Comparison of ENCODE assay signal across 8 mouse cellular contexts in genomic region chr11:96823471-96823837, GRCm38 (mm10). TPM values are rescaled to one million over a fixed set of nuclear protein-coding genes. Genes with fewer than 3 reads are reported as not detected.
DNase-seq lines count a peak whose midpoint lies in the region; ATAC-seq and TF ChIP-seq lines count a peak whose summit lies in the region.

No protein-coding gene starts in this region.

- H3K36me3 ChIP-seq in liver, adult 2 months (ENCODE audit: control insufficient read depth, insufficient read depth, low read length) = peaks cover 33% of the 10 kb centered on the region
- H3K36me3 ChIP-seq in hindbrain, embryonic 12.5 days = peaks cover 54% of the 10 kb centered on the region
- H3K36me3 ChIP-seq in midbrain, embryonic 14.5 days (ENCODE audit: control insufficient read depth, insufficient read depth, low read length) = peaks cover 68% of the 10 kb centered on the region

- peaks cover 43% of the 10 kb centered on the region for H3K4me1 ChIP-seq in liver, adult 2 months (ENCODE audit: control insufficient read depth, insufficient read depth, low read length)
- H3K4me1 ChIP-seq in cortical plate, adult 2 months (ENCODE audit: control insufficient read depth, insufficient read depth, low read length) = peaks cover 10% of the 10 kb centered on the region
- H3K4me1 ChIP-seq in hindbrain, embryonic 12.5 days = peaks cover 59% of the 10 kb centered on the region
- peaks cover 52% of the 10 kb centered on the region for H3K4me1 ChIP-seq in midbrain, embryonic 14.5 days (ENCODE audit: control insufficient read depth, insufficient read depth, low read length)

- WGBS in liver, adult 2 months = 12% methylated on average over 13 of the region's 13 CpGs
- 6% methylated on average over 13 of the region's 13 CpGs for WGBS in hindbrain, embryonic 12.5 days
- 5% methylated on average over 13 of the region's 13 CpGs for WGBS in midbrain, embryonic 14.5 days

- H3K9ac ChIP-seq in liver, adult 2 months (ENCODE audit: low read depth, low read length) = peak overlapping the region; percentile 64
- H3K9ac ChIP-seq in hindbrain, embryonic 12.5 days = peak overlapping the region; percentile 71
- peak overlapping the region; percentile 62 for H3K9ac ChIP-seq in midbrain, embryonic 14.5 days (replicated peaks; ENCODE audit: low read length)

- no peaks in the 10 kb centered on the region for H3K9me3 ChIP-seq in hindbrain, embryonic 12.5 days (replicated peaks)
- no peaks in the 10 kb centered on the region for H3K9me3 ChIP-seq in midbrain, embryonic 14.5 days (ENCODE audit: control insufficient read depth, low read length)

- peak; percentile 48 for ATAC-seq in hindbrain, embryonic 12.5 days (ENCODE audit: low FRiP score)
- ATAC-seq in midbrain, embryonic 14.5 days (ENCODE audit: low FRiP score, low TSS enrichment) = peak; percentile 39

- H3K4me2 ChIP-seq in hindbrain, embryonic 12.5 days (replicated peaks) = peak overlapping the region; percentile 88
- H3K4me2 ChIP-seq in midbrain, embryonic 14.5 days (ENCODE audit: low read length) = peak overlapping the region; percentile 97

- peak overlapping the region; percentile 74; the same call in 1 of the 2 replicates for H3K4me3 ChIP-seq in liver, adult 2 months (ENCODE audit: insufficient read depth, low read depth, low read length)
- H3K4me3 ChIP-seq in cortical plate, adult 2 months (ENCODE audit: insufficient read depth, low read length) = peak overlapping the region; percentile 58
- peak overlapping the region; percentile 48 for H3K4me3 ChIP-seq in hindbrain, embryonic 12.5 days
- peak overlapping the region; percentile 51 for H3K4me3 ChIP-seq in midbrain, embryonic 14.5 days (replicated peaks; ENCODE audit: low read depth, low read length)

- DNase-seq in liver, adult 2 months (ENCODE audit: extremely low read depth, low read depth, low spot score) = no peak
- no peak for DNase-seq in liver
- no peak for DNase-seq in midbrain, embryonic 14.5 days
- DNase-seq in gastrocnemius, adult 18-20 months (ENCODE audit: low spot score) = no peak
- no peak for DNase-seq in T-cell, adult 2 months (ENCODE audit: low spot score)
- DNase-seq in urinary bladder, postnatal 4 days (ENCODE audit: low spot score in 2 of 2) = no peak

- H3K27ac ChIP-seq in liver, adult 2 months (replicated peaks; ENCODE audit: insufficient read depth, low read depth, low read length) = peak overlapping the region; percentile 32; the same call in 1 of the 2 replicates
- H3K27ac ChIP-seq in cortical plate, adult 2 months (ENCODE audit: insufficient read depth, low read length) = peak overlapping the region; percentile 84
- H3K27ac ChIP-seq in hindbrain, embryonic 12.5 days = peak overlapping the region; percentile 96
- H3K27ac ChIP-seq in midbrain, embryonic 14.5 days (replicated peaks; ENCODE audit: low read depth, low read length) = peak overlapping the region; percentile 84

- H3K79me2 ChIP-seq in liver, adult 2 months (ENCODE audit: control insufficient read depth, insufficient read depth, low read length) = peaks cover 45% of the 10 kb centered on the region

- no peak for TF ChIP-seq CTCF in liver, adult 2 months (IDR thresholded peaks at IDR 0.05; ENCODE audit: low read depth, low read length)
- TF ChIP-seq CTCF in cortical plate, adult 2 months (IDR thresholded peaks at IDR 0.05; ENCODE audit: extremely low read depth, insufficient read depth, low read length) = no peak

- no peaks in the 10 kb centered on the region for H3K27me3 ChIP-seq in liver, adult 2 months (ENCODE audit: control insufficient read depth, insufficient read depth, low read length)
- no peaks in the 10 kb centered on the region for H3K27me3 ChIP-seq in hindbrain, embryonic 12.5 days
- H3K27me3 ChIP-seq in midbrain, embryonic 14.5 days (ENCODE audit: control insufficient read depth, insufficient read depth, low read length) = no peaks in the 10 kb centered on the region

- no peak for TF ChIP-seq POLR2A in liver, adult 2 months (IDR thresholded peaks at IDR 0.05; ENCODE audit: extremely low read depth, insufficient read depth, low read length)
- TF ChIP-seq POLR2A in cortical plate, adult 2 months (IDR thresholded peaks at IDR 0.05; ENCODE audit: extremely low read depth, insufficient read depth, low read length) = no peak

RNA-seq across cellular contexts. Expression of gene Nfe2l1, which starts 6.3 kb away (rescaled TPM):
- total RNA-seq in liver, adult 2 months (2014; rRNA removed) = 41.3 and 45.0 TPM in 2 replicates
- 106 and 107 TPM in 2 replicates for polyA plus RNA-seq in liver, adult 2 months (2012; rRNA removed)
- 202 and 207 TPM in 2 replicates for polyA plus RNA-seq in cortical plate, adult 2 months (2012; rRNA removed)
- 82.8 and 88.2 TPM in 2 replicates for polyA plus RNA-seq in hindbrain, embryonic 12.5 days (2016; fragmentation: Nextera tagmentation; extraction: Ambion mirVana)
- 40.1 and 46.3 TPM in 2 replicates for polyA plus RNA-seq in midbrain, embryonic 14.5 days (2014; fragmentation: Nextera tagmentation; extraction: Ambion mirVana)
- total RNA-seq in gastrocnemius, adult 18-20 months (2021) = 100 to 1,000 TPM; 460 to 570 TPM

RNA-seq across cellular contexts. Expression of gene Copz2, which starts 26.2 kb away (rescaled TPM):
- 17.2 and 20.7 TPM in 2 replicates for total RNA-seq in liver, adult 2 months (2014; rRNA removed)
- 43.5 and 48.2 TPM in 2 replicates for polyA plus RNA-seq in liver, adult 2 months (2012; rRNA removed)
- 14.2 and 14.7 TPM in 2 replicates for polyA plus RNA-seq in cortical plate, adult 2 months (2012; rRNA removed)
- polyA plus RNA-seq in hindbrain, embryonic 12.5 days (2016; fragmentation: Nextera tagmentation; extraction: Ambion mirVana) = 56.5 and 60.7 TPM in 2 replicates
- 6.5 and 16.0 TPM in 2 replicates for polyA plus RNA-seq in midbrain, embryonic 14.5 days (2014; fragmentation: Nextera tagmentation; extraction: Ambion mirVana)
- 10 to 100 TPM; 26.7 to 27.7 TPM for total RNA-seq in gastrocnemius, adult 18-20 months (2021)

RNA-seq across cellular contexts. Expression of gene Cbx1, which starts 34.5 kb away (rescaled TPM):
- total RNA-seq in liver, adult 2 months (2014; rRNA removed) = 16.0 and 16.8 TPM in 2 replicates
- polyA plus RNA-seq in liver, adult 2 months (2012; rRNA removed) = 9.2 and 9.7 TPM in 2 replicates
- 27.1 and 30.1 TPM in 2 replicates for polyA plus RNA-seq in cortical plate, adult 2 months (2012; rRNA removed)
- polyA plus RNA-seq in hindbrain, embryonic 12.5 days (2016; fragmentation: Nextera tagmentation; extraction: Ambion mirVana) = 136 TPM in 2 replicates
- 73.9 and 76.4 TPM in 2 replicates for polyA plus RNA-seq in midbrain, embryonic 14.5 days (2014; fragmentation: Nextera tagmentation; extraction: Ambion mirVana)
- 10 to 100 TPM; 34.2 to 36.1 TPM for total RNA-seq in gastrocnemius, adult 18-20 months (2021)

RNA-seq across cellular contexts. Expression of gene Snx11, which starts 46.1 kb away (rescaled TPM):
- 6.3 and 7.5 TPM in 2 replicates for total RNA-seq in liver, adult 2 months (2014; rRNA removed)
- 7.8 and 8.1 TPM in 2 replicates for polyA plus RNA-seq in liver, adult 2 months (2012; rRNA removed)
- polyA plus RNA-seq in cortical plate, adult 2 months (2012; rRNA removed) = 42.9 and 46.0 TPM in 2 replicates
- 40.5 and 45.1 TPM in 2 replicates for polyA plus RNA-seq in hindbrain, embryonic 12.5 days (2016; fragmentation: Nextera tagmentation; extraction: Ambion mirVana)
- 25.8 and 29.6 TPM in 2 replicates for polyA plus RNA-seq in midbrain, embryonic 14.5 days (2014; fragmentation: Nextera tagmentation; extraction: Ambion mirVana)
- total RNA-seq in gastrocnemius, adult 18-20 months (2021) = 10 to 100 TPM in 1 of 2 experiments, 1 to 10 TPM in 1; 9.6 to 10.3 TPM

Comparison
In these comparisons a context has a peak if more than half of its experiments do, and no peak if none do; other contexts are left out.
1. H3K27ac ChIP-seq: peak in every context shown above with its lines; median percentile 96 in hindbrain, embryonic 12.5 days; 84 in cortical plate, adult 2 months; 84 in midbrain, embryonic 14.5 days; 32 in liver, adult 2 months.